Mouse (Mus musculus): ENCODE data around the gene Tmem213. TPM values are rescaled to one million over a fixed set of nuclear protein-coding genes. Genes with fewer than 3 reads are reported as not detected.
A peak's percentile ranks its signal among the peaks of the same experiment; 100 is the strongest.

The Tmem213 gene
- polyA plus RNA-seq, 1 experiment from 2014 or later, result not detected

- Histone ChIP-seq H3K9ac (ENCODE audit: low read depth, low read length) (no peak overlapping the region), H3K4me1 (replicated peaks; ENCODE audit: control insufficient read depth, insufficient read depth, low read length) (no peaks in the 10 kb centered on the region), H3K27me3 (replicated peaks; ENCODE audit: control insufficient read depth, insufficient read depth, low read length) (no peaks in the 10 kb centered on the region), H3K27ac (ENCODE audit: low read depth, low read length) (no peak overlapping the region), H3K9me3 (ENCODE audit: control insufficient read depth) (no peaks in the 10 kb centered on the region), H3K4me2 (replicated peaks; ENCODE audit: low read depth) (no peak overlapping the region), H3K36me3 (ENCODE audit: control insufficient read depth, insufficient read depth) (no peaks in the 10 kb centered on the region), H3K4me3 (ENCODE audit: low read depth, low read length) (no peak overlapping the region)
- TF ChIP-seq CTCF (IDR thresholded peaks at IDR 0.05; ENCODE audit: low read depth), result no peak
- ATAC-seq, result no peak
- 90% methylated on average over 5 of the region's 5 CpGs for WGBS
These were observed 606 bp upstream of the Tmem213 start for GRCm38 (mm10) chr6:38108449-38108848.

GRCm38 (mm10) chr6:38109871-38110270, 816 bp downstream of the Tmem213 start:
- H3K27me3 ChIP-seq (replicated peaks; ENCODE audit: control insufficient read depth, insufficient read depth, low read length), result no peaks in the 10 kb centered on the region
- WGBS, result 33% methylated on average over 9 of the region's 9 CpGs
- no peaks in the 10 kb centered on the region for H3K36me3 ChIP-seq (ENCODE audit: control insufficient read depth, insufficient read depth)
- no peak overlapping the region for H3K4me2 ChIP-seq (replicated peaks; ENCODE audit: low read depth)
- H3K4me1 ChIP-seq (replicated peaks; ENCODE audit: control insufficient read depth, insufficient read depth, low read length), result no peaks in the 10 kb centered on the region
- no peaks in the 10 kb centered on the region for H3K9me3 ChIP-seq (ENCODE audit: control insufficient read depth)
- no peak for ATAC-seq
- no peak overlapping the region for H3K9ac ChIP-seq (ENCODE audit: low read depth, low read length)
- no peak overlapping the region for H3K27ac ChIP-seq (ENCODE audit: low read depth, low read length)
- H3K4me3 ChIP-seq (ENCODE audit: low read depth, low read length), result no peak overlapping the region
- no peak for TF ChIP-seq CTCF (IDR thresholded peaks at IDR 0.05; ENCODE audit: low read depth)

GRCm38 (mm10) chr6:38110859-38111258, 1.8 kb downstream of the Tmem213 start:
- Histone ChIP-seq H3K4me1 (replicated peaks; ENCODE audit: control insufficient read depth, insufficient read depth, low read length) (no peaks in the 10 kb centered on the region), H3K27ac (ENCODE audit: low read depth, low read length) (no peak overlapping the region), H3K4me3 (ENCODE audit: low read depth, low read length) (no peak overlapping the region), H3K4me2 (replicated peaks; ENCODE audit: low read depth) (0 out of 2 replicates have a peak overlapping the region, but pooled peaks have one; percentile 13), H3K36me3 (ENCODE audit: control insufficient read depth, insufficient read depth) (no peaks in the 10 kb centered on the region), H3K27me3 (replicated peaks; ENCODE audit: control insufficient read depth, insufficient read depth, low read length) (no peaks in the 10 kb centered on the region), H3K9me3 (ENCODE audit: control insufficient read depth) (no peaks in the 10 kb centered on the region), H3K9ac (ENCODE audit: low read depth, low read length) (no peak overlapping the region)
- ATAC-seq, result no peak
- 46% methylated on average over 9 of the region's 9 CpGs for WGBS
- TF ChIP-seq CTCF (IDR thresholded peaks at IDR 0.05; ENCODE audit: low read depth), result no peak

GRCm38 (mm10) chr6:38116107-38116770, 7.2 kb downstream of the Tmem213 start:
- no peaks in the 10 kb centered on the region for H3K36me3 ChIP-seq (ENCODE audit: control insufficient read depth, insufficient read depth)
- no peaks in the 10 kb centered on the region for H3K27me3 ChIP-seq (replicated peaks; ENCODE audit: control insufficient read depth, insufficient read depth, low read length)
- no peaks in the 10 kb centered on the region; the same call in 1 of the 2 replicates for H3K4me1 ChIP-seq (replicated peaks; ENCODE audit: control insufficient read depth, insufficient read depth, low read length)
- H3K4me3 ChIP-seq (ENCODE audit: low read depth, low read length), result no peak overlapping the region
- no peaks in the 10 kb centered on the region for H3K9me3 ChIP-seq (ENCODE audit: control insufficient read depth)
- WGBS, result 48% methylated on average over 4 of the region's 4 CpGs
- no peak overlapping the region for H3K27ac ChIP-seq (ENCODE audit: low read depth, low read length)
- TF ChIP-seq CTCF (IDR thresholded peaks at IDR 0.05; ENCODE audit: low read depth), result no peak
- no peak for ATAC-seq
- no peak overlapping the region for H3K9ac ChIP-seq (ENCODE audit: low read depth, low read length)
- H3K4me2 ChIP-seq (replicated peaks; ENCODE audit: low read depth), result no peak overlapping the region

- Histone ChIP-seq H3K4me1 (replicated peaks; ENCODE audit: control insufficient read depth, insufficient read depth, low read length) (no peaks in the 10 kb centered on the region; the same call in 1 of the 2 replicates), H3K9me3 (ENCODE audit: control insufficient read depth) (no peaks in the 10 kb centered on the region), H3K4me3 (ENCODE audit: low read depth, low read length) (no peak overlapping the region), H3K36me3 (ENCODE audit: control insufficient read depth, insufficient read depth) (no peaks in the 10 kb centered on the region), H3K4me2 (replicated peaks; ENCODE audit: low read depth) (no peak overlapping the region), H3K27ac (ENCODE audit: low read depth, low read length) (no peak overlapping the region), H3K27me3 (replicated peaks; ENCODE audit: control insufficient read depth, insufficient read depth, low read length) (no peaks in the 10 kb centered on the region), H3K9ac (ENCODE audit: low read depth, low read length) (no peak overlapping the region)
- no peak for ATAC-seq
- WGBS, result 82% methylated on average over 6 of the region's 6 CpGs
- no peak for TF ChIP-seq CTCF (IDR thresholded peaks at IDR 0.05; ENCODE audit: low read depth)
These were observed 9.3 kb downstream of the Tmem213 start for GRCm38 (mm10) chr6:38118341-38118740.

- Histone ChIP-seq H3K4me3 (ENCODE audit: low read depth, low read length) (no peak overlapping the region), H3K9me3 (ENCODE audit: control insufficient read depth) (no peaks in the 10 kb centered on the region), H3K27ac (ENCODE audit: low read depth, low read length) (no peak overlapping the region), H3K27me3 (replicated peaks; ENCODE audit: control insufficient read depth, insufficient read depth, low read length) (no peaks in the 10 kb centered on the region), H3K9ac (ENCODE audit: low read depth, low read length) (no peak overlapping the region), H3K4me2 (replicated peaks; ENCODE audit: low read depth) (no peak overlapping the region), H3K36me3 (ENCODE audit: control insufficient read depth, insufficient read depth) (no peaks in the 10 kb centered on the region), H3K4me1 (replicated peaks; ENCODE audit: control insufficient read depth, insufficient read depth, low read length) (no peaks in the 10 kb centered on the region; the same call in 1 of the 2 replicates)
- WGBS, result 36% methylated on average over 9 of the region's 9 CpGs
- no peak for TF ChIP-seq CTCF (IDR thresholded peaks at IDR 0.05; ENCODE audit: low read depth)
- no peak for ATAC-seq
These were observed 11.8 kb downstream of the Tmem213 start for GRCm38 (mm10) chr6:38120681-38121371.

Data from intestine, postnatal 0 days (tissue).